Mouse (Mus musculus) right cerebral cortex, adult 18-20 months (tissue): ENCODE measurements around the gene Pcif1.
"Not testable (repeated sequence)": the region's sequence is repeated elsewhere in the genome, so short reads cannot be mapped to it uniquely, and the experiment has no call there.

ENCODE experiments used
- DNase-seq: peaks from one replicate; pipeline ENCODE4 v3.0.0; 2022; ENCODE audit warnings: mixed read lengths

Pcif1 gene

DNA sequence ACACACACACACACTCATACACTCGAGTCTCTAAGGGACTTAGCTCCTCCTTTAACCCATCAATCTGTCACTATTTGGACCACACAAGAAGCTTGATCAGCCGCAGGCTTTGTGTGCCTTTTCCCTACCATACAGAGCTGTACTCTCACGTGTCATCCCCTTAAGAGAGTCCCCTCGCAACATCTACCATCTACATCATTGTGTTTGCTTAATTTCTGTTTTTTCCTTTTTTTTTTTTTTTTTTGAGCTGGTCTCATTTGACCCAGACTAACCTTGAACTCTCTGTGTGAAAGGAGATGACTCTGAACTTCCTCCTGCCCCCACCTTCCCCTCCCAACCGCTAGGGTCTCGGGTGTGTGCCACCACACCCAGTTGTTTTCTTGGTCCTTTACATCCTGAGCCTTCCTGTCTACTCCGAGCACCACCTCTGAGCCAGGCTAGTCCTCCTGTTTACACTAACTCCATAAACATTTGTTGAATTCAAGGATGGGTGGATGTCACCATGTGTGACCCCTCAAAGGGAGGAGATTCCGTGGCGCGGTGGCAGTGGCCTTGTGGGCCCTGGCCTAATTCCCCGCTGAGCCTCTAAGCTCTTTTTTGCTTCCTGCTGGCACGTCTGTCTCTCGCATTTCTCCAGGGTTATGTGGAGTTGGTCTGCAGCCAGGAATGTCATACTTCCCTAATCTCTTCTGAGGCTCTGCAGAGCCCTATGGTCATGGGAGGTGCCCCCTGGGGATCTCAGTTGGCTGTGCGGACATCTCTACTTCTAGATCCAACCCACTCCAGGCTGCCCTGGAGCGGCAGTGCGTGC lies 12.2 kb upstream of the Pcif1 start:
- DNase-seq: no peak

DNA sequence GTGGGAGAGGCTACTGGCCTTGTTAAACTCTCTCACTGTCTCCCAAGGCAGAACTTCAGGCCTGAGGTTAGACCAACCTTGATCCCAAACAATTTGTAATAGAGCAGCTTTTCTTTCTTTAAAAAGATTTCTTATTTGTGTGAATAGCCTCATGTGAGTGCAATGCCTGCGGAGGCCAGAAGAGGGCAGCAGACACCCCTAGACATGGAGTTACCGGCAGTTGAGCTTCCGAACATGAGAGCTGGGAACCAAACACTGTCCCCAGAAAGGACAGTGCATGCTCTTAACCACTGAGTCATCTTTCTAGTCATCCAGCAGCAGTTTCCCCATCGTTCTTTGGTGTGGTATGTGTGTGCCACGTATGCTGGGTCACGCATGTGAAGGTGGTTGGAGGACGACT lies 11.5 kb upstream of the Pcif1 start:
- DNase-seq: no peak

DNA sequence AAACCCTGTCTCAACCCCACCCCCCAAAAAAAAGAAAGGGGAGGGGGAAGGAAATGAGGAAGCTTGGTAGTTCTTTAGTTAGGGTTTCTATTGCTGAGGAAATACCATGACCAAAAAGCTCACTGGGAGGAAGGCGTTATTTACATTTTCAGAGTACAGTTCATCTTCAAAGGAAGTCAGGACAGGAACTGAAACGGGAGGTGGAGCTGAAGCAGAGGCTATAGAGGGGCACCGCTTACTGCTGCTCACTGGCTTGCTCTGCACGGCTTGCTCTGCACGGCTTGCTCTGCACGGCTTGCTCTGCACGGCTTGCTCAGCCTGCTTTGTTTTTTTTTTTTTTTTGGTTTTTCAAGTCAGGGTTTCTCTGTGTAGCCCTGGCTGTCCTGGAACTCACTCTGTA lies 10.6 kb upstream of the Pcif1 start:
- no peak for DNase-seq

GRCm38 (mm10) chr2:164871602-164872303 lies 7.4 kb upstream of the Pcif1 start:
- no peak for DNase-seq

GRCm38 (mm10) chr2:164873621-164874020 lies 5.5 kb upstream of the Pcif1 start:
- DNase-seq: no peak

GRCm38 (mm10) chr2:164874239-164874769 lies 4.8 kb upstream of the Pcif1 start:
- DNase-seq: no peak

DNA sequence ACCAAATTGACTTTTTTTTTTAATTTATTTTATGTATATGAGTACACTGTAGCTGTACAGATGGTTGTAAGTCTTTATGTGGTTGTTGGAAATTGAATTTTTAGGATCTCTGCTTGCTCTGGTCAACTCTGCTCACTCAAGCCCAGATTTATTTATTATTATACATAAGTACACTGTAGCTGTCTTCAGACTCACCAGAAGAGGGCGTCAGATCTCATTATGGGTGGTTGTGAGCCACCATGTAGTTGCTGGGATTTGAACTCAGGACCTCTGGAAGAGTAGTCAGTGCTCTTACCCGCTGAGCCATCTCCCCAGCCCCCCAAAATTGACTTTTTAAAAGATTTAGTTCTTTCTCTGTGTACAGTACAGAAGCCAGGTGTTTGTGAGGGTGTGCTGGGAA lies 3.5 kb upstream of the Pcif1 start:
- not testable (repeated sequence) for DNase-seq

- DNase-seq: not testable (repeated sequence)
Observed at GRCm38 (mm10) chr2:164877376-164878215, 1.5 kb upstream of the Pcif1 start.

- no peak for DNase-seq
Observed at GRCm38 (mm10) chr2:164878509-164879227, 436 bp upstream of the Pcif1 start.

DNA sequence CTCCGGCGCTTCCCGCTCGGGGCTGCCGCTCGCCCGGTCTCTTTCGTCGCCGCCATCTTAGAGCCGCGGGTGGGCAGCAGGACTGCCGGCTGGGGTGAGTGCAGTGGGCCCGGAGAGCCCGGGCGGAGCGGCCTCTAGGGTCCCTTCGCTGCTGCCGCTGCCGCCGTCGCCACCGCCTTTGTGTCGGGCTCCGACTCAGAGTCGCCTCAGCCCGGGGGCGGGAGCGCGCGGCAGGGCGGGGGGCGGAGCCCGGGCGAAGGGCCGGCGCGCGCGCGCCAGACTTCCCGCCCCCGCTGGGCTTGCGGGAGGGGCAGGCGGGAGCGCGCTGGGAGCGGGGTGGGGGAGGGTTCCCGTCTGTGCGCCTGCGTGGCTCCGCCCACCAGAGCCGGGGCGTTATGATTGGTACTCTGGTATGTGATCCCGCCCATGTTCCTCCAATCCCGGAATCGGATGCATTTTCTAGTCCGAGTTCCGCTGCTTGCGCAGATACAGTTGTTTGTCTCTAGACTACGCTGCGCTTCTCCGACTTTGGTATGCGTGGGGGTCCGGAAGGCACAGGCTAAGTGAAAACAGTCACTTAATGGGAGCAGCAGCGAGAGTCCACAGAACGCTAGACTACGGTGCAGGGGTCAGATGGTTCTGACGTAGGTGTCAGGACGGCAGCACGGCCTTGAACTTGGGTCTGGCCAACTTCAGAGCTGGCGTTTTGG lies 619 bp downstream of the Pcif1 start:
- peak; percentile 96 for DNase-seq

DNA sequence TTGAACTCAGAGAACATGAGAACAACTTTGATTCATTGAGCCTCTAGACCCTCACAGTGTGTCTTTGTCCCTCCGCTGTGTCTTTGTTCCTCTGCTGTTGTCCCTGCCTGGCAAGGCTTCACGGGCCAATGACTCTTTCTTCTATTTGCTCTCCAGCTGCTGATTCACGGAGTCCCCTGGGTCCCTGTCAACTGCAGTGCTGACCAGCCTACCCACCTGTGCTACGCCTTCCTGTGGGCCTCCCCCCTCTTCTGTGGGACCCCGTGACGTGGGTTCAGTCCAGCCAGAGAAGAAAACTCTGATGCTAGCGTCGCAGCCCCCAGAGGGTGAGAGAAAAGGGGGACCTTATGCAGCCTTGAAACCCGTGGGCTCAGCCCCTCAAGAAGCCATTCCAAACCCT lies 3.5 kb downstream of the Pcif1 start:
- no peak for DNase-seq

DNA sequence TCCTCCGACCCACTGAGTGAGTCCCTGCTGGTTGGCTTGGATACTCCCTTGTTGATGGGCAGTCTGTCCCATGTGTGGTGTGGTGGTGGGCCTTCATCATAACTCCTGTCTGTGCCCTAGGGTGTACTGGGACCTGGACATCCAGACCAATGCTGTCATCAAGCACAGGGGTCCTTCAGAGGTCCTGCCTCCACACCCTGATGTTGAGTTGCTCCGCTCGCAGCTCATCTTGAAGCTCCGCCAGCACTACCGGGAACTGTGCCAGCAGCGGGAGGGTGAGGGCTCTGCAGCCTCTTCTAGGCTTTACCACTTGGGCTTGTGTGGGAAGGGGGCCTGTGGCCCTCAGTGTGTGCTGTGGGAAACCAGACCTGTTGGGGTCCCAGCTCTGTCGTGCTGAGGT lies 6.7 kb downstream of the Pcif1 start:
- peak; percentile 85 for DNase-seq

DNA sequence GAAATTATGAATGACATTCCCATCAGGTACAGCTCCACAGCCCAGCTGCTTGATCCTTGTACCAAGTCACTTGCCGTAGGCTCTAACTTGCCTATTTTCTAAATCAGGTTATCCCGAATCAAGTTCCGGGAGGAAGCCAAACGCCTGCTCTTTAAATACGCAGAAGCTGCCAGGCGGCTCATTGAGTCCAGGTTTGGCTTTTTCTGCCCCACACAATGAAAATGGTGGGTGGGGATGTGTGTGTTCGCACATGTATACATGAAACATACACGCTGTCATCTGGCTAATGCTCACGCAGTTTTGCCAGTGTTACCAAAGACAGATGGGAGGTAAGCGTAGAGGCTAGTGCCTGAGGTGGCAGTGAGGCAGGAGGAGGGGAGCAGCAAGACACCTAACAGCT lies 7.5 kb downstream of the Pcif1 start:
- no peak for DNase-seq

- no peak for DNase-seq
Observed at GRCm38 (mm10) chr2:164888996-164889395, 9.9 kb downstream of the Pcif1 start.

- DNase-seq: no peak
Observed at GRCm38 (mm10) chr2:164889960-164890359, 10.9 kb downstream of the Pcif1 start.

- no peak for DNase-seq
Observed at GRCm38 (mm10) chr2:164890411-164891049, 11.4 kb downstream of the Pcif1 start.

- no peak for DNase-seq
Observed at GRCm38 (mm10) chr2:164891056-164891834, 12.1 kb downstream of the Pcif1 start.

- DNase-seq: no peak
Observed at GRCm38 (mm10) chr2:164891908-164892695, 13.0 kb downstream of the Pcif1 start.

DNA sequence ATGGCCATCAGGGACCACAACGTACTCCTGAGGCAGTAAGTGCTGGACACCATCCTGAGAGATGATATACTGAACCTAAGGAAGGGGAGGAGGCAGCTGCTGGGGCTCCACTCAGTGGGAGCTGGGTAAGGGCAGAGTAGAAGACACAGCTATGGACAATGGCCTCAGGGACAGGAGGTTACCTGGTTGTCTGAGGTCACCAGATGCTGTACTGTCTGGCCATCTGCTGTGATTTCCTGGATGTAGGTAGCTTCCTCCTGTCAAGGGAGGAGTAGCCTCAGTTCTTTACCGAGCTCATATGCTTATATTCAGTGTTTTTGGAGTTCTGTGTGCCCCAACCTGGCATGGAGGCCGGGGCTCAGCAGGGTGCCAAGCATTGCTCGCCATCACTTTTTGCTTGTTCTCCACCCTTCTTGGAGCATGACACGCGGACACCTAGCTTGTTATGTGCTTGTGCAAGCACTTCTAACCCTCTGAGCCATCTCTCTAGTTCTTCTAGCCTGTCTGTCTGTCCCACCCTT lies 13.7 kb downstream of the Pcif1 start:
- no peak for DNase-seq
